Mouse (Mus musculus) embryo, embryonic 9.5 days (tissue): ENCODE results near the gene Slc17a2.

Source experiments
- DNase-seq: peaks from one replicate; pipeline ENCODE4 v3.0.0-alpha.2; 2017; ENCODE audit errors: extremely low spot score

Slc17a2 gene

DNA sequence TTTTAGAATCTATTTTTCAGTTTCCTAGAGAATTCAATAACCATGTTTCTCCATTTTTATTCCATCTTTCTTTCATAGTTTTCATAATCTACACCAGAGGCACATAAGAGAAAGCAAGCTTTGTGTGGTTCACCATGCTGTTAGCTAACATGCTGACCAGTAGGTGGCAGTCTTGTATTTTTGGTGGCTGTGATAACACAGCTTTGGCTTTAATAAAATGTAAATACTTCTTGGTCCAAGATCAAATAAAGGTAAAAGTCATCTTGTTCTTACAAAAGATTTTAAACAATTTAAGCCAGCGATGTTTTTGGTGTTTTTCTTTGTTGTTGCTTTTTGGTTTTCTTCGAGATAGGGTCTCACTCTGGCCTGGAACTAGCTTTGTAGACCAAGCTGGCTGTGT, 14.3 kb upstream of the Slc17a2 start:
- peak; percentile 51 for DNase-seq

DNA sequence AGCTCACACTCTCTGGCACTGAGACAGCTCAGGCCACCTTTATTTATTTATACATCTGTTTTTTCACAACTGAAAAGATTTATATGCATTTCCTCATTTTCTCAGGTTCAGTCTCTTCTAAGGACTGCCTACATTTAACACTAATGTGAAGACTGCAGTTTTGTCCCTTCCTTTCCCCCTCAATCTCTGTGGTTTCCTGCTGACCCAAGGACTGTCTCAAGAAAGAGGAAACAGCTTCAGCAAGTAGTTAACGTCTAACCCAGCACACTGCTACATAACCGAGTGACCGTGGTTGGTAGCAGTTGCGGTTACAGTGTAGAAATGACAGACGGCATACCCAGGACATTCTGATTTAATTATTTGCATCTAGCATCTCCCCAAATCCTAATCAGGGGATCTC, 7.4 kb upstream of the Slc17a2 start:
- no peak for DNase-seq

DNA sequence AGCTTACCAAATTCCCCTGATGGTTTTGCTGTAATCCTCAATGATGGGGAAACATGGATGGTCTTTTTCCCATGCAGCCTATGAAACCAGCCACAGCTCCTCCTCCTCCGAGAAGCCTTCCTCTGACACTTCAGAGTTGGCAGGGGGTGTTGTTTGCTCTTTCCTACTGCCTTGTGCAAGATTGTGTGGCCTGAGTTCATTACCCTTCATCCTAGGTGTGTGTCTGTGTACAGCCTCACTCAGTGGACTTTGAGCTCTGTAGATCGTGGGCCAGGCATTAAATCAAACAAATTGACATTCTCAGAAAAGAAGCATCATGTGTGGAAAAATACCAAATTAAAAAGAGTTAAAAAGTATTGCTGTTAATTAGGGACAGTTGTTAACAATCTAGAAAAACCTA, 2.3 kb upstream of the Slc17a2 start:
- DNase-seq: no peak

DNA sequence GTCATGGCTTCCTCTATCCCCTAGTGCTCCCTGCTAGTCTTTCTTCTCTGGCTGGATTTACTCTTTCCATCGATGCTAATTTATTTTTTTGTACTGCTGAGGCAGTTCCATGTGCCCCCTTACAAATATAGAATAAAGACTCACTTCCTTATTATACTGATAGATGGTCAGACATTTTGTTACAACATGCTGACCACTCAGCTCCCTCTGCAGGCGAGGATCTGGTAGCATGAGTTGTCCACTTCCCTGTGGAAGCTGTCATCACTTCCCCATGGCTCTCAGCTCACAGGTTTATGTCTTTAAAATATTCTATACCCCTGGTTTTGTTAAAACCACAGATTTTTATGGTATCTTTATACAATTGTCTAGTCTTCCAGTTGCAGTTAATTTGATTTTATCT, 9.4 kb downstream of the Slc17a2 start:
- no peak for DNase-seq

DNA sequence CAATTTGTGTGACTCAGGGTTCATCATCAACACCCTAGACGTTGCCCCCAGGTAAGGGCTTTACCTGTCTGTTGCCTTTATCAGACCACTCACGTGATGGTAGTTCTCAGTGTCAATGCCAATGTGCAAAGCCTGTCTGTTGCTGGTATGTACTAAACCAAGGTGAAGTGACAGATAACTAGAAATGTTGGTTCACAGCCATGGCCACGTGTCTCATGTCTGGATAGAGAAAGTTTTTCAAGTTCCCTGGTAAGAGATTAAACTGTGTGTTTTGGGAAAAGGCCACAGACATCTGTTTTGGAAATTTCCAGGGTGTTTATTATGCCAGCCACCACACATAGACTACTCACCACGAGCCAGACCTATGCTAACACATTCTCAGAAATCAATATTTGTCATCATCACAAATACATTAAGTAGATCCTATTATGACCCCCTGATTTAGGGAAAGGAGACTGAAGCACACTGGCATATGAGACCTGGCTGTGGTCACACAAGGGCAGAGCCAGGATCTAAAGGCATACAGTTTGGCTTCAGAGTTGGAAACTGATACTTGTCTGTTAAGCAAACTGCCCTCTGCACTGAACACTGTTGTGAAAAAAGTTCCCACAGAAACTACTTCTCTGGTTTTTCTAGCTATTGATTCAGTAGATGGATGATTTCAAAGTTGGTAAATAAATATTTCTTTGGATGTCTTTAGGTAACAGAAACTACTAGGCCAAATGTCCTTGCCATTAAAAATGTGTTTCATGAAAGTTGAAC, 13.6 kb downstream of the Slc17a2 start:
- DNase-seq: no peak

DNA sequence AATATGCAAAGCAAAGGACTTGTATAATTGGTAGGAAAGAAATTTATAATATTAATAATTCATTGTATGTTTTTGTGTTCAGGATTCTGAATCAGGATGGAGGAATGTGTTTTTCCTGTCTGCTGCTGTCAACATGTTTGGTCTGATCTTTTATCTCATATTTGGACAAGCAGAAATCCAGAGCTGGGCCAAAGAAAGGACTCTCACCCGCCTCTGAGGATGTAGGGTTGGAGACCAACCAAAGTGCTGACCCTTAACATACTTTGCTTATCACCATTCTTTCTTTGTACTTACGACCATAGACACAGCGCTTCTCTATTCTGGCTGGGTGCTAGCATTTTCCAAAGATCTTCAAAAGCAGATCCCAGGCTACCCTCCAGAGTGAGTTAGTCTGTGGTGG, 15.4 kb downstream of the Slc17a2 start:
- DNase-seq: no peak

DNA sequence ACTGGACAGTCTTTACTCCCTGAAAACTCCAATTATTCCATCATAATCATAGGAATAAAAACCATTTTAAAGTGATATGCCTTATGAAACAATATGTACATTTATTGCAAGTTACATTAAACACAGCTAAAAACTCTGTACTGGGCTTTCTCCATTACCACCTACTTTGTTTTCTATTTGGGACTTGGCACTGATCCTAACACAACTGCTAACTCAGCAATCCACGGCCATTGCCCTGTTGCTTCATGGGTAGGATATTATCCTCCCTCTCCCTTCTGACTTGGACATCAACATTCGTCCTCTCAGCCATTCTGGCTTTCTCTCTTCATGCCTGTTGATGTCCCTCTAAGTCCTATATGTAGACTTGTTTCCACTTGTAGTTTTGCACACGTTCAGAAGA, 19.8 kb downstream of the Slc17a2 start:
- no peak for DNase-seq

DNA sequence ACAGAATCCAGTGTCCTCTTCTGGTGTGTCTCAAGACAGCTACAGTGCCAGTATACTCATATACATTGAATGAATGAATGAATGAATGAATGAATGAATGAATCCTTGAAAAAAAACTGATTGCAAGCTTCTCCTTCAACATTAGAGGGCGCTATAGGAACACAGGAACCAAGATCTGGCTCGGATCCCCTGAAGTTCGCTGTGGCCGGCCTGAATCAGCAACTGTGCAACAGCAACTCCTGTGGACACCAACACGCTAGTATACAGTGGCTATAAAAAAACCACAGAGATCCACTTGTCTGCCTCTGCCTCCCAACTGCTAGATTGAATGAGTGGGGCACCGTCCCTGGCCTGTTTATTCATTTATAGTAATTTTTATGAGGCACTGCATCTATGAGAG, 26.3 kb downstream of the Slc17a2 start:
- peak; percentile 48 for DNase-seq

DNA sequence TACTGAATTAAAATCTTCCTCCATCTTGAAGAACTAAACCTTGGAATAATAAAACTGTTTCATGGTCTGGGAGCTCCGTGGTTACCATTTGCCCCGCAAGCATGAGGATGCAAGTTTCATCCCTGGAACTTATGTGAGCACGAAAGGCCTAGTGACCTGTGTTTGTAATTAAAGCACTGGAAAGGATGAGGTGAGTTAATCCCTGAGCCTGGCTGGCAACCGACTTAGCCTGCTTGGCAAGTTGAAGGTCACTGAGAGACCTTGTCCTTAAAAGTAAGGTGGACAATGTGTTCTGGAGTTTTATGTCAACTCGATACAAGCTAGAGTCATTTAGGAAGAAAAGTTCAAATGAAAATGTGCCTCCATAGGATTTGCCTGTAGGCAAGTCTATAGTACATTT, 28.0 kb downstream of the Slc17a2 start:
- DNase-seq: no peak

DNA sequence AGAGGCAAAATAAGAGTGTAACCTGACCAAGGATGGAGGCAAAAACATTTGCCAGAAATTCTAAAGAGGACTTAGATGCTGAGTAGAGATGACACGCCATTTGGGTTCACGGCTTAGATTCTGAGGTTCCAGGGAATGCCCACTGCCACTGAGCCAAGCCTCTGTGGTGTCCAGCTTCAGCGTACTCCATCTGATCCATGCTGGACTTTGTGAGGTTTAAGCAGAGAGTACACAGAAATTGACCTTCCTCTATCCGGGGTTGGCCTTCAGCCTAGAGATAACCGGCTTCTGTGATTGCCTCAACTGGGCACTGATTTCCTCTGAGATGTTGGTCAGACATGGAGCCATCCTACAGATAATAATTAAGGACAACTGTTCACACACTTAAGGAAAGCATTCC, 29.8 kb downstream of the Slc17a2 start:
- no peak for DNase-seq

DNA sequence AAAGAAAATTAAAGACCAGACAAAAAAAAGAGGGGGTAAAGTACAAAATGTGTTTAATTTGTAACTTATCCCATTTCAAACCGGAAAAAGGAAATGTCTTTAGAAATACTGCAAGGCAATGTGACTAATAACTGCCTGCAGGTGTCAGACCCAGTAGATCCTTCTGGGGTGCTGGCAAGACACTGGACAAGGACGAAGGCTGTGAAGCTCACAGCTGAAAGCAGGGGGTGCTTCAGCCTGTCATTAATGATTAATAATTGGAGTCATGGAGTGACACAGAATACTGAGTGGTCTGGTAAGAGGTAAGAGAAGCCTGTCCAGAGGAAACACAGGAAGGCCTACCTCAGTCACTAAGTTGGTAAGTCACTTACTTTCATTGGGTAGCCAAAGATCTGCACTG, 32.5 kb downstream of the Slc17a2 start, which contains the start of gene Slc17a3:
TSS of gene Slc17a3 (plus strand) at position 127 of the 400 bp plus-strand sequence.
- DNase-seq: no peak

DNA sequence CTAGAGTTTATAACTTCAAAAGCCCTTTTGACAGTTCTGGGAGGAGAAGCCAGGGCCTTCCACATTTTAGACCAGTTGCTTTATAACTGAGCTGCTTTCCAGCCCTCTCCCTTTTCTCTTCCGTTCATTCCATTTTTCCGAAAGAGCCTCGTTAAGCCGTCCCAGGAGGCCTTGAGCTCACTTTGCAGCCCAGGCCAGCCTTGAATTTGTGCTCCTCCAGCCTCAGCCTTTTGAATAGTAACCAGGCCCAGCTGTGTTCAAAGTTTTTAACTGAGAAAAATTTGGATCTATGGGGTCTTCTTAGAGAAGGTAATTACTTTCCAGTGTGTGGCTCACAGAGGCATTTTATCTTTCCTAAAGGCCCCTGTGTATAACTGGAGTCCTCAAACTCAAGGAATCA, 39.1 kb downstream of the Slc17a2 start:
- no peak for DNase-seq

DNA sequence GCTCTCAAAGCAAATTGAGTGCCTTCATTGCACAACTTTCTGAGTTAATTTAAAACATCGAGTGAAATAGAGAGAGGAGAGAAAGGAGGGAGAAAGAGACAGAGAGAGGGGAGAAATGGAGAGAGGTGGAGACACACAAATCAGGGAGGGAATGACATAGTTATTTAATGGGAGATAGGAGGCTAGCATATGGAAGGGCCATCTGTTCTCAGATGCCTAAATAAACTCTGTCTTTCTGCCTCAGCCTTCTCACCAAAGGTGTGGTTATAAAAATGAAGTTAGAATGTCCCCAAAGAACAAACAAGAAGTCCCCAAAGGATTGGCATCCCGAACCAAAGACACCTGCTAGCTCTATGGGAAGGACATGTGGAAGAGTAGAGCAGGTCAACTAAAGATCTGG, 42.5 kb downstream of the Slc17a2 start:
- no peak for DNase-seq

DNA sequence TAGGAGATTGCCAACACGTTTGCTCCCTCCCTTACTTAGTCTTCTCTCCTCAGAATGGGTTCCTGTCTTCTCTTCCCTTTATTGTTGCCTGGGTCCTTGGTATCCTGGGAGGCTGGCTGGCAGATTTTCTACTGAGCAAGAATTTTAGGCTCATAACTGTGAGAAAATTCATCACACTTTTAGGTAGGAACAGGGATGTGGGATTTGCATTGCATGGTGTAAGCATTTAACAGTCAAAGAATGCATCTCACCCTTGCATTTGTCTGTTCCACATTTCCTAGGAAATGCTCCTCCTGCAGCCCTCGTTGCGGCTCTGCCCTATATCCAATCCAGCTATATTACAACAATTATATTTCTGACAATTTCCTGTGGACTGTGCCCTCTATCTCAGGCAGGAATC, 49.6 kb downstream of the Slc17a2 start:
- DNase-seq: no peak

DNA sequence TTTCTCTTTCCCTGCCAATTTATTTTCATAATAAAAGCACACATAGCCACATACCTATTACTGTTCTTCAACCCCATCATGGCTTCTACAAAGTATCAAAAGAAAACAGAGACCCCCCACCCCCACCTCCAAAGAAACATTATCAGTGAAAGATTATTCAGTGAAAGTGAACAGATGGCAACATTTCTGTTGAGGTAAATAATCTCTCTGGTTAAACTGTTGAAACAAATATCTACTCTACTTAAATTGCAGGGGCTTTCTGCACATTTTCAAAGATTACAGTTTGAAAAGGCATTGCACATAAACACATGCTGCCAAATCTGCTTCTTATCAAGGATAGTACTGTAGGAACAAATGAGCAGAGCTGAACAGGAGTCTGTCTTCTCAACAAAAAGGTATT, 55.0 kb downstream of the Slc17a2 start:
- DNase-seq: no peak

DNA sequence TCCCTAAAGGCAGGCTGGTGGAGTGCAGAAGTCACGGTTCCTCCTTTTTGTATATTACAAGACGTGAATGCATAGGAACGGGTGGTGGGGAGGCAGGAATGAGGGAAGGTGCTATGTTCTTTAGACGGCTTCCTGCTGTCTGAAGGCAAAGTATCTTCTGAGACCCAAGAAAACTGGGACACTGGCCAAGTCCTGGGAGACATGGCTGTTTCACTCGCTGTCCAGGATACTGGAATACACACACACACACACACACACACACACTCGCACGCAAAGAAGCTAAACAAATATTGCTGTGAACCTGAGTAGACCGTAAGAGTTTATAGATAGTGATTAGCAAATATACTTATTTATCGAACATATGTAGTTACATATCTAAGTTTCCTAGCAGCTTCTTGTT, 57.9 kb downstream of the Slc17a2 start:
- DNase-seq: no peak

DNA sequence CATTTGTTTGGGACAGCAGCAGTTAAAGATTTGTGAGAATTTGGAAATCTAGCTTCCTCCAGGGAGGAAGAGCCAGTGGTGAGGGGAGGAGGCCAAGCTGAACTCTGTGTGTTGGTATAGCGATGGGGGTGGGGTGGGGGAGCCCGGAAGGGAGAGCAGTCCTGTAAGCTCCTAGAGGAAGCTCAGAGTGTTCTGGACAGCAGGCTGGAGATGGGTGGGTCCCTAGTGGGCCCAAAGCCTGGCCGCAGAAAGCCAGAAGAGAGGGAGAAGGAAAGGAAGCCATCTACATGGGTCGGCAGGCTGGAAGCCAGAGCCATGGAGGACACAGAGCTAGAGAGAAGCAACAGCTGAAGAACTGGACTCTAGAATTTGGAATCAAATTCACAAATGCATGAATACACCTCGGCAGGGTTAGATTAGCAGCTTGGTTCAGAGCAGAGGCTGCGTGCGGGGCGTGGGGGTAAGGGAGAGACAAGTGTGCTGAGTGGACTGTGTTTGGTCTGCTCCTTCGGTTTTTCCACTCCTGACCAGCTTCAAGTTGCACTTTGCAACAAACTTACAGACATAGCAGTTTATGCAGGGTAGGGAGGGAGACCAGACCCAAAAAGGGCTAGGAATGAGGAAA, 59.4 kb downstream of the Slc17a2 start:
- no peak for DNase-seq

DNA sequence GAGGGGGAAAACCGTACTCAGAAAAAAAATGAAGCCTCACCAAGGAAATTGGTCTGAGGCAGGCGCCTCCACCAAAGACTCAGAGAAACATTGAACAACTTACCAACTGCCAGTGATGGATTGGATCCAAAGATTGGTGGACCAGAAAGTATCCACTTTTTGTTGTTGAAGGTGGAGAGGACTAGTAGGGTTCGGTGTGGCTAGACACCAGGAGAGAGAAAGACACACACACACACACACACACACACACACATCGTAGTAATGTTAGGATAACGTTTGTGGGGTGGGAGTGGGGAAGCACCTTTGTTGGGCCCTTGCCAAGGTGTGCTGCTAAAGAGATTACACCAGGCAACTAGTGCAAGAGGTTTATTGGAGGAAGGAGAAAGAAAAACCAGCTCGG, 60.2 kb downstream of the Slc17a2 start:
- no peak for DNase-seq

DNA sequence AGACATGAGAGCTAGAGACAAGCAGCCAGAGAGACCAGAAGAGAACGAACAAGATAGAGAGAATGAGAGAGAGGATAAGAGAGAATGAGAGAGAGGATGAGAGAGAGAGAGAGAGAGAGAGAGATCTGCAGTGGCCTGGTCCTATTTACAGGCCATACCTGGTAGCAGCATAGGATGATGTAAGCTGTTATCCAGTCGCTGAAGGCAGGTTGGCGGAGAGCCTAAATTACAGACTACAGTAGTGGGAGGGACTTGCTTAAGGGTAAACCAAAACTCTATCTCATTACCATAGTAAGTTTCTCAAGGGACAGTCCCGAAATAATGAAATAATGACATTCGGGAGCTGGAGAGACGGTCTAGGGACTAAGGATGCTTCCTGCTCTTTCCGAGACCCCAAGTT, 60.6 kb downstream of the Slc17a2 start, which contains the start of gene Slc17a1:
TSS of gene Slc17a1 (plus strand) at position 346 of the 400 bp plus-strand sequence.
- DNase-seq: no peak

DNA sequence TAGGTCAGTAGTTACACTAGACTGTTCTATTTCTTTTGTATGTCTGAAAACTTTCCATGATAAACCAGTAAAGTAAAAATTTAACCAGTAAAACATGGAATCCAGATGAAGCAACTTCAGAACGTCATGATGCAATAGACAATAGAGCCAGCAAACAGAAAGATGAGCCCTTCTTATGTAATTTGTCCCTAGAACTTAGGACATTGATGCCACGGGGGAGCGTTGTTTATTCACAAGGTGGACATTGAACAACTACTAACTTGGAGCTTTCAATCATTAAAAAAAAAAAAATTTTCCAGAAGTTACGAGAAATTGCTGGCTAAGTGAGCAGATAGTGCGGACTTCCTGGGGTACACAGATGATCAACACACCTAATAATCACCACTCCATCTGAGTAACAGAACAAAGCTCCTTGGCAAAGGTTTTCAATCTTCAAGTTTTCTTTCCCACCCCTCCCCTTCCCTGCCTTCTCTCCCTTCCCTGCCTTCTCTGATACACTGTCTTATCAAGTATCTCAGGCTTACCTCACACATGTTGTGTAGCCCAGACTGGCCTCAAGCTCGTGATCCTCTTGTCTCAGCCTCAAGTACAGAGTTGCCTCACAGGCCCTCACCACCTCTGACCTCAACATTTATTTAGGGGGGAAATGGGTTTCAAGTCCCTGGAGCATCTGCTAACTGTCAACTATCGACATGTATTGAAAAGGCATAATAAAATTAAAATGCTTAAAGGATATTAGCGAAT, 62.2 kb downstream of the Slc17a2 start:
- no peak for DNase-seq

DNA sequence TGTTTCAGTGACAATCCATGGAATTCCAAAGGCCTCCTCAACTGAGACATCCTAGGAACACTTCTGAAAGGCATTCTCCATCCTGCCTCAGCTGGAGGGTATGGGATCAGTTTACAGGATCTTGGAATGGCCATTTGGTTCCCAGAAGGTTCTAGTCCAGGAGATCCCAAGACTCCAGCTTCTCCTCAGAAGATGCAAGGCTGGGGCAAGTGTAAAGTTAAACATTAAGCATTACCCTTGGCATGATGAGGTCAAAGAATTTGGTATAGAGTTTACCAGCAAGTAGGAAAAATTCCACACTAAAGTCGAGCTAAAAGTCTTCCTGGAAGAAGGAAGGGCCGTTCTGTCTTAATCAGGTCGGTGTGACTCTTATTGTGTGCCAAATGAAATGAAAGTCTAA, 63.2 kb downstream of the Slc17a2 start:
- no peak for DNase-seq

DNA sequence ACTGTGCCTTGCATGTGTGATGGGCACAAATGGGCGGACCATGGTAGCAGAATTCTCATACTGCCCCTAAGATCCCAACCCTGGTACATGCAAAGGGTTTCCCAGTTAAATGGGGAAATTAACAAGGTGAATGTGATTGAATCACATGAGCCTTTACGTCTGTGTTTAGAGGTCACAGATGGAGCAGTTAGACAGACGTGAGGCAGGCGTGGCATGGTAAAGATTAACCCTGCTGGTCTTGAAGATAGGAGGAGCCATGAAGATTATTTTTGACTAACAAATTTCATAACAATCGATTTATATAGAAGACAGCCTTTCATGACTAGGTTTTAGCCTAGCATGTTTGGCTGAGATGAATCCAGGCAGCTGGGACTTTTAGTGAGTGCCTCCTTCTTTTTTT, 66.3 kb downstream of the Slc17a2 start:
- DNase-seq: no peak
